ENCODE assay signal across 9 mouse cellular contexts in genomic region chr4:133108481-133109334, GRCm38 (mm10). TPM values are rescaled to one million over a fixed set of nuclear protein-coding genes. Genes with fewer than 3 reads are reported as not detected.
A peak's percentile ranks its signal among the peaks of the same experiment; 100 is the strongest.
DNase-seq lines count a peak whose midpoint lies in the region; ATAC-seq and TF ChIP-seq lines count a peak whose summit lies in the region.
"Had no signal": no experiment of that assay in that cellular context is flagged by ENCODE, and none has a peak within 500 bp of the region (broad histone marks: within the 10 kb centered on the region; RNA-seq: fewer than 3 reads in every experiment).

No protein-coding gene starts in this region.

- no peak for TF ChIP-seq CTCF in lung, postnatal 0 days (IDR thresholded peaks at IDR 0.05)

- WGBS in hindbrain, embryonic 16.5 days: 69% methylated on average over 13 of the region's 13 CpGs
- 76% methylated on average over 13 of the region's 13 CpGs for whole genome bisulfite sequencing in hindbrain, embryonic 14.5 days
- WGBS in lung, postnatal 0 days: 53% methylated on average over 13 of the region's 13 CpGs

- H3K9ac ChIP-seq in hindbrain, embryonic 16.5 days (ENCODE audit: low read depth, low read length): no peak overlapping the region
- H3K9ac ChIP-seq in hindbrain, embryonic 14.5 days: no peak overlapping the region
- peak overlapping the region; percentile 62; the same call in 1 of the 2 replicates for H3K9ac ChIP-seq in ES-E14 (ENCODE audit: insufficient read depth, low read depth, low read length, poor library complexity, severe bottlenecking)
- no peak overlapping the region for H3K9ac ChIP-seq in lung, postnatal 0 days (replicated peaks; ENCODE audit: low read depth)
- H3K9ac ChIP-seq: neural tube, embryonic 13.5 days had no signal

- H3K27ac ChIP-seq in hindbrain, embryonic 16.5 days (ENCODE audit: low read depth, low read length): peak overlapping the region; percentile 21
- H3K27ac ChIP-seq in hindbrain, embryonic 14.5 days: no peak overlapping the region
- H3K27ac ChIP-seq in ES-E14 (ENCODE audit: insufficient read depth, low read depth, low read length, poor library complexity, severe bottlenecking): peak overlapping the region; percentile 88
- H3K27ac ChIP-seq in lung, postnatal 0 days (ENCODE audit: low read length): peak overlapping the region; percentile 79
- H3K27ac ChIP-seq: neural tube, embryonic 13.5 days had no signal

- H3K4me3 ChIP-seq in hindbrain, embryonic 16.5 days (ENCODE audit: low read length): no peak overlapping the region
- H3K4me3 ChIP-seq in hindbrain, embryonic 14.5 days (replicated peaks; ENCODE audit: low read length): no peak overlapping the region
- peak overlapping the region in 1 of 2 experiments; percentile 27; a peak in 2 of 4 replicates for H3K4me3 ChIP-seq in ES-E14 (ENCODE audit: insufficient read depth in 1 of 2, low read depth in 1 of 2, low read length in 2 of 2, poor library complexity in 1 of 2, severe bottlenecking in 1 of 2)
- H3K4me3 ChIP-seq in lung, postnatal 0 days (ENCODE audit: low read depth, low read length): no peak overlapping the region
- H3K4me3 ChIP-seq: neural tube, embryonic 13.5 days had no signal

- no peak for ATAC-seq in hindbrain, embryonic 16.5 days
- no peak for ATAC-seq in hindbrain, embryonic 14.5 days (ENCODE audit: low FRiP score)
- ATAC-seq in lung, postnatal 0 days: no peak

- H3K27me3 ChIP-seq in hindbrain, embryonic 16.5 days (replicated peaks; ENCODE audit: control insufficient read depth, insufficient read depth, low read length): no peaks in the 10 kb centered on the region
- no peaks in the 10 kb centered on the region for H3K27me3 ChIP-seq in hindbrain, embryonic 14.5 days (ENCODE audit: control insufficient read depth, insufficient read depth, low read length)
- no peaks in the 10 kb centered on the region for H3K27me3 ChIP-seq in lung, postnatal 0 days (replicated peaks; ENCODE audit: insufficient read depth, low read length)
- H3K27me3 ChIP-seq: neural tube, embryonic 13.5 days had no signal

- no peaks in the 10 kb centered on the region for H3K36me3 ChIP-seq in hindbrain, embryonic 16.5 days (ENCODE audit: control insufficient read depth, insufficient read depth, low read length)
- H3K36me3 ChIP-seq in hindbrain, embryonic 14.5 days (replicated peaks; ENCODE audit: control insufficient read depth, insufficient read depth): no peaks in the 10 kb centered on the region
- no peaks in the 10 kb centered on the region for H3K36me3 ChIP-seq in ES-E14 (ENCODE audit: control insufficient read depth, insufficient read depth, low read length, poor library complexity, severe bottlenecking)
- H3K36me3 ChIP-seq in lung, postnatal 0 days (ENCODE audit: insufficient read depth, low read length): no peaks in the 10 kb centered on the region
- H3K36me3 ChIP-seq: neural tube, embryonic 13.5 days had no signal

- no peak for TF ChIP-seq EP300 in lung, postnatal 0 days (IDR thresholded peaks at IDR 0.05)

- in situ Hi-C loops in ES-E14 (cut with MboI; ENCODE audit: low sequenced_read_pairs in 2 of 2, unreplicated experiment in 2 of 2): no loop called here

- DNase-seq in hindbrain, embryonic 14.5 days (ENCODE audit: low spot score): no peak
- no peak for DNase-seq in ES-E14 (ENCODE audit: low read depth, low spot score)
- DNase-seq in heart, adult 8-10 months (ENCODE audit: low spot score): peak; percentile 79
- peak; percentile 34 for DNase-seq in lung, postnatal 0 days (ENCODE audit: low spot score)
- DNase-seq in thymus, postnatal 25 days: no peak
- DNase-seq in layer of hippocampus, postnatal 10 days (ENCODE audit: low spot score in 2 of 2): no peak
- DNase-seq in right cerebral cortex, postnatal 25 days: no peak

- peaks cover 11% of the 10 kb centered on the region; the same call in 1 of the 2 replicates for H3K4me1 ChIP-seq in hindbrain, embryonic 16.5 days (ENCODE audit: control insufficient read depth, insufficient read depth, low read depth, low read length)
- 0 out of 2 replicates have a peak, but pooled peaks cover under 1% of the 10 kb centered on the region for H3K4me1 ChIP-seq in hindbrain, embryonic 14.5 days (replicated peaks; ENCODE audit: control insufficient read depth, insufficient read depth, low read length)
- H3K4me1 ChIP-seq in ES-E14 (ENCODE audit: control insufficient read depth in 2 of 2, insufficient read depth in 2 of 2, low read length in 2 of 2, poor library complexity in 1 of 2): peaks cover 11 to 31% of the 10 kb centered on the region in 2 experiments
- peaks cover 13% of the 10 kb centered on the region; the same call in 1 of the 2 replicates for H3K4me1 ChIP-seq in lung, postnatal 0 days (ENCODE audit: insufficient read depth, low read depth, low read length)

- H3K9me3 ChIP-seq in hindbrain, embryonic 16.5 days (ENCODE audit: control insufficient read depth, low read length): no peaks in the 10 kb centered on the region
- no peaks in the 10 kb centered on the region for H3K9me3 ChIP-seq in hindbrain, embryonic 14.5 days (ENCODE audit: control insufficient read depth, low read length)
- no peaks in the 10 kb centered on the region for H3K9me3 ChIP-seq in ES-E14 (ENCODE audit: control insufficient read depth, insufficient read depth, low read depth, low read length)
- H3K9me3 ChIP-seq in lung, postnatal 0 days (ENCODE audit: low read length): no peaks in the 10 kb centered on the region
- H3K9me3 ChIP-seq: neural tube, embryonic 13.5 days had no signal

- H3K4me2 ChIP-seq in hindbrain, embryonic 16.5 days (ENCODE audit: low read length): no peak overlapping the region
- H3K4me2 ChIP-seq in hindbrain, embryonic 14.5 days (replicated peaks): no peak overlapping the region
- H3K4me2 ChIP-seq in lung, postnatal 0 days (replicated peaks; ENCODE audit: low read depth, low read length): no peak overlapping the region
- H3K4me2 ChIP-seq: neural tube, embryonic 13.5 days had no signal

TF ChIP-seq in ES-E14, 5 proteins besides CTCF, POLR2A, EP300 and RAD21:
- no peak for TF ChIP-seq MAFK (IDR thresholded peaks at IDR 0.05; ENCODE audit: insufficient read depth, low read depth, low read length)
- TF ChIP-seq ZNF384 (IDR thresholded peaks at IDR 0.05; ENCODE audit: low read depth, low read length): no peak
- TF ChIP-seq HCFC1 (IDR thresholded peaks at IDR 0.05; ENCODE audit: borderline replicate concordance, insufficient read depth, low read length): no peak
- TF ChIP-seq CHD2 (IDR thresholded peaks at IDR 0.05; ENCODE audit: low read depth, low read length): no peak
- no peak for TF ChIP-seq ZC3H11A (IDR thresholded peaks at IDR 0.05; ENCODE audit: borderline replicate concordance, low read depth, low read length)

RNA-seq across cellular contexts. Expression of gene Wasf2, which starts 21.6 kb away (rescaled TPM):
- polyA plus RNA-seq in hindbrain, embryonic 16.5 days (2015; fragmentation: Nextera tagmentation; extraction: Ambion mirVana): 22.7 and 23.2 TPM in 2 replicates
- polyA plus RNA-seq in hindbrain, embryonic 14.5 days (2014; fragmentation: Nextera tagmentation; extraction: Ambion mirVana): 21.0 and 23.9 TPM in 2 replicates
- total RNA-seq in ES-E14 (2012; rRNA removed): 31.8 and 32.3 TPM in 2 replicates
- 10 to 100 TPM; 64.1 to 87.2 (median 71.5) TPM for total RNA-seq in heart, adult 8-10 months (2022)
- 149 and 153 TPM in 2 replicates for polyA plus RNA-seq in lung, postnatal 0 days (2015; fragmentation: Nextera tagmentation; extraction: Ambion mirVana)
- total RNA-seq in layer of hippocampus, postnatal 10 days (2021): 10 to 100 TPM; 42.3 to 42.7 TPM

Comparison
In these comparisons a context has a peak if more than half of its experiments do, and no peak if none do; other contexts are left out.
1. DNase-seq: peak in heart, adult 8-10 months (single experiment) and lung, postnatal 0 days (single experiment); none in hindbrain, embryonic 14.5 days (single experiment), ES-E14 (single experiment), thymus, postnatal 25 days (single experiment), layer of hippocampus, postnatal 10 days (0 of 2) and right cerebral cortex, postnatal 25 days (single experiment).